In the genomic region with DNA sequence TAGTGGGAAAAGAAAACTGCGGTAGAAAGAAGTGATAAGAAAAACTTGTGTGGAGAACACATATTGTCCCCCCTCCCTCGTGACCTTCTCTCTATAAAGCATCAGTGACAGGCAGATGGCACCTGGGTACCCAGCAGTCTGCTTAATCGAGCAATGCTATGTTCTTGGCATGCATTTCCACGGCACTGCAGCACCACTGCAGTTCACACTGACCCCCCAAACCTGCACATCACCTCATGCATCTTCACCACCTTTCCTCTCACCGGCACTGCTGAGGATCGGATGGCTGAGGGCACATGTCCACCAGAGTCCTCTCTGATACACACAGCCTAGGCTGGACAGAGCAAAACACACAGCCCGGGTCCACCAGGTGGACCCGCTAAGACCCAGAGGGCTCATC, we compare ENCODE assay signal across 14 mouse cellular contexts.
DNase-seq lines count a peak whose midpoint lies in the region; ATAC-seq lines count a peak whose summit lies in the region.
"Had no signal": no experiment of that assay in that cellular context is flagged by ENCODE, and none has a peak within 500 bp of the region (broad histone marks: within the 10 kb centered on the region; RNA-seq: fewer than 3 reads in every experiment).

No protein-coding gene starts in this region.

- H3K4me3 ChIP-seq in midbrain, embryonic 11.5 days (ENCODE audit: low read depth, low read length): no peak overlapping the region
- no peak overlapping the region for H3K4me3 ChIP-seq in midbrain, embryonic 10.5 days
- peak overlapping the region; percentile 52 for H3K4me3 ChIP-seq in hindbrain, embryonic 16.5 days (ENCODE audit: low read length)
- peak overlapping the region; percentile 53 for H3K4me3 ChIP-seq in neural tube, embryonic 15.5 days (replicated peaks)
- no peak overlapping the region for H3K4me3 ChIP-seq in limb, embryonic 10.5 days
- H3K4me3 ChIP-seq: embryonic facial prominence, embryonic 15.5 days; kidney, embryonic 15.5 days; liver, embryonic 12.5 days had no signal

- ATAC-seq in midbrain, embryonic 11.5 days (ENCODE audit: low FRiP score): no peak
- ATAC-seq in hindbrain, embryonic 16.5 days: peak; percentile 25; the same call in 1 of the 2 replicates
- ATAC-seq in neural tube, embryonic 15.5 days (ENCODE audit: low FRiP score): no peak
- ATAC-seq: liver, embryonic 12.5 days had no signal

- WGBS in midbrain, embryonic 11.5 days: 86% methylated on average over 8 of the region's 8 CpGs
- WGBS in midbrain, embryonic 10.5 days: 84% methylated on average over 8 of the region's 8 CpGs
- WGBS in hindbrain, embryonic 16.5 days: 64% methylated on average over 8 of the region's 8 CpGs
- WGBS in neural tube, embryonic 15.5 days: 71% methylated on average over 8 of the region's 8 CpGs
- 84% methylated on average over 8 of the region's 8 CpGs for WGBS in limb, embryonic 10.5 days

- no peaks in the 10 kb centered on the region for H3K9me3 ChIP-seq in midbrain, embryonic 11.5 days (ENCODE audit: control insufficient read depth, low read length)
- H3K9me3 ChIP-seq in midbrain, embryonic 10.5 days (replicated peaks): no peaks in the 10 kb centered on the region
- no peaks in the 10 kb centered on the region for H3K9me3 ChIP-seq in hindbrain, embryonic 16.5 days (ENCODE audit: control insufficient read depth, low read length)
- no peaks in the 10 kb centered on the region for H3K9me3 ChIP-seq in neural tube, embryonic 15.5 days (replicated peaks)
- no peaks in the 10 kb centered on the region for H3K9me3 ChIP-seq in limb, embryonic 10.5 days (replicated peaks)
- H3K9me3 ChIP-seq: embryonic facial prominence, embryonic 15.5 days; kidney, embryonic 15.5 days; liver, embryonic 12.5 days had no signal

- H3K9ac ChIP-seq in midbrain, embryonic 11.5 days (ENCODE audit: low read length): no peak overlapping the region
- H3K9ac ChIP-seq in hindbrain, embryonic 16.5 days (ENCODE audit: low read depth, low read length): peak overlapping the region; percentile 77
- peak overlapping the region; percentile 69; the same call in 1 of the 2 replicates for H3K9ac ChIP-seq in neural tube, embryonic 15.5 days (replicated peaks)
- H3K9ac ChIP-seq: embryonic facial prominence, embryonic 15.5 days; kidney, embryonic 15.5 days; liver, embryonic 12.5 days had no signal

- intact Hi-C loops in left cerebral cortex, postnatal 36 days (cut with DNase I): no loop called here
- intact Hi-C loops in gastrocnemius, postnatal 14 days (cut with DNase I; ENCODE audit: low total_unique reads): no loop called here

- peaks cover 5% of the 10 kb centered on the region for H3K4me1 ChIP-seq in midbrain, embryonic 11.5 days (ENCODE audit: control insufficient read depth, insufficient read depth, low read length)
- peaks cover 22% of the 10 kb centered on the region for H3K4me1 ChIP-seq in midbrain, embryonic 10.5 days
- no peaks in the 10 kb centered on the region; the same call in 1 of the 2 replicates for H3K4me1 ChIP-seq in hindbrain, embryonic 16.5 days (ENCODE audit: control insufficient read depth, insufficient read depth, low read depth, low read length)
- H3K4me1 ChIP-seq in neural tube, embryonic 15.5 days: peaks cover 19% of the 10 kb centered on the region
- H3K4me1 ChIP-seq in limb, embryonic 10.5 days: peaks cover 9% of the 10 kb centered on the region

- H3K4me2 ChIP-seq in midbrain, embryonic 11.5 days: no peak overlapping the region
- peak overlapping the region; percentile 68 for H3K4me2 ChIP-seq in hindbrain, embryonic 16.5 days (ENCODE audit: low read length)
- H3K4me2 ChIP-seq in neural tube, embryonic 15.5 days: peak overlapping the region; percentile 87
- H3K4me2 ChIP-seq: embryonic facial prominence, embryonic 15.5 days; kidney, embryonic 15.5 days; liver, embryonic 12.5 days had no signal

- no peaks in the 10 kb centered on the region for H3K36me3 ChIP-seq in midbrain, embryonic 11.5 days (ENCODE audit: control insufficient read depth, insufficient read depth, low read length)
- H3K36me3 ChIP-seq in midbrain, embryonic 10.5 days: no peaks in the 10 kb centered on the region
- H3K36me3 ChIP-seq in hindbrain, embryonic 16.5 days (ENCODE audit: control insufficient read depth, insufficient read depth, low read length): 0 out of 2 replicates have a peak, but pooled peaks cover 2% of the 10 kb centered on the region
- H3K36me3 ChIP-seq in neural tube, embryonic 15.5 days: peaks cover 3% of the 10 kb centered on the region; the same call in 1 of the 2 replicates
- H3K36me3 ChIP-seq in limb, embryonic 10.5 days: no peaks in the 10 kb centered on the region
- H3K36me3 ChIP-seq: embryonic facial prominence, embryonic 15.5 days; kidney, embryonic 15.5 days; liver, embryonic 12.5 days had no signal

- H3K27ac ChIP-seq in midbrain, embryonic 11.5 days (ENCODE audit: low read depth, low read length): no peak overlapping the region
- H3K27ac ChIP-seq in midbrain, embryonic 10.5 days (replicated peaks): no peak overlapping the region
- H3K27ac ChIP-seq in hindbrain, embryonic 16.5 days (ENCODE audit: low read depth, low read length): peak overlapping the region; percentile 74
- no peak overlapping the region for H3K27ac ChIP-seq in neural tube, embryonic 15.5 days (replicated peaks)
- H3K27ac ChIP-seq in limb, embryonic 10.5 days: no peak overlapping the region
- H3K27ac ChIP-seq: embryonic facial prominence, embryonic 15.5 days; kidney, embryonic 15.5 days; liver, embryonic 12.5 days; stomach, postnatal 0 days had no signal

- H3K27me3 ChIP-seq in midbrain, embryonic 11.5 days (ENCODE audit: control insufficient read depth, insufficient read depth, low read length): peaks cover 6% of the 10 kb centered on the region; the same call in 1 of the 2 replicates
- peaks cover 47% of the 10 kb centered on the region for H3K27me3 ChIP-seq in midbrain, embryonic 10.5 days (ENCODE audit: low read depth, poor library complexity, severe bottlenecking)
- H3K27me3 ChIP-seq in hindbrain, embryonic 16.5 days (replicated peaks; ENCODE audit: control insufficient read depth, insufficient read depth, low read length): 0 out of 2 replicates have a peak, but pooled peaks cover 2% of the 10 kb centered on the region
- H3K27me3 ChIP-seq in neural tube, embryonic 15.5 days (replicated peaks): peaks cover 9% of the 10 kb centered on the region; the same call in 1 of the 2 replicates
- H3K27me3 ChIP-seq in limb, embryonic 10.5 days (ENCODE audit: low read depth, poor library complexity, severe bottlenecking): peaks cover 54% of the 10 kb centered on the region

- DNase-seq in midbrain, embryonic 11.5 days (ENCODE audit: low spot score, missing footprints): peak; percentile 8
- DNase-seq in midbrain, embryonic 10.5 days (ENCODE audit: low spot score): no peak
- DNase-seq in cerebellum, postnatal 25 days: peak; percentile 66 to 69
- DNase-seq in left cerebral cortex, postnatal 36 days (ENCODE audit: low spot score in 2 of 2): no peak
- DNase-seq in gastrocnemius, postnatal 14 days: no peak
- DNase-seq in limb, embryonic 10.5 days (ENCODE audit: low spot score): no peak
- DNase-seq: spleen, adult 18-20 months; thymus, postnatal 36 days had no signal

Comparison
In these comparisons a context has a peak if more than half of its experiments do, and no peak if none do; other contexts are left out.
1. DNase-seq: peak in midbrain, embryonic 11.5 days (single experiment) and cerebellum, postnatal 25 days (2 of 2); none in midbrain, embryonic 10.5 days (single experiment), left cerebral cortex, postnatal 36 days (0 of 2), gastrocnemius, postnatal 14 days (single experiment) and limb, embryonic 10.5 days (single experiment).
2. H3K4me3 ChIP-seq: peak in hindbrain, embryonic 16.5 days (single experiment) and neural tube, embryonic 15.5 days (single experiment); none in midbrain, embryonic 11.5 days (single experiment), midbrain, embryonic 10.5 days (single experiment) and limb, embryonic 10.5 days (single experiment).